Mouse (Mus musculus): ENCODE measurements around the gene Sh3rf3. TPM values are rescaled to one million over a fixed set of nuclear protein-coding genes. Genes with fewer than 3 reads are reported as not detected.

Gene Sh3rf3
- polyA plus RNA-seq, 1 experiment from 2014 or later = 0.65 TPM

- no peak overlapping the region for H3K27ac ChIP-seq
- DNase-seq (ENCODE audit: low spot score) = peak; percentile 33
- H3K4me3 ChIP-seq = no peak overlapping the region
- peaks cover 17% of the 10 kb centered on the region for H3K4me1 ChIP-seq
- H3K36me3 ChIP-seq = no peaks in the 10 kb centered on the region
- H3K9me3 ChIP-seq = no peaks in the 10 kb centered on the region
- 85% methylated on average over 9 of the region's 9 CpGs for WGBS
- H3K27me3 ChIP-seq (ENCODE audit: insufficient read depth, poor library complexity, severe bottlenecking) = peaks cover 73% of the 10 kb centered on the region
Measured at GRCm38 (mm10) chr10:58936441-58936860, 123.3 kb downstream of the Sh3rf3 start.

GRCm38 (mm10) chr10:58937521-58937920, 124.4 kb downstream of the Sh3rf3 start:
- Histone ChIP-seq H3K4me3 (no peak overlapping the region), H3K4me1 (0 out of 2 replicates have a peak, but pooled peaks cover 8% of the 10 kb centered on the region), H3K27me3 (ENCODE audit: insufficient read depth, poor library complexity, severe bottlenecking) (peaks cover 75% of the 10 kb centered on the region), H3K9me3 (no peaks in the 10 kb centered on the region), H3K27ac (no peak overlapping the region), H3K36me3 (no peaks in the 10 kb centered on the region)
- DNase-seq (ENCODE audit: low spot score) = peak; percentile 39
- 80% methylated on average over 3 of the region's 3 CpGs for WGBS

GRCm38 (mm10) chr10:58942819-58943218, 129.7 kb downstream of the Sh3rf3 start:
- H3K4me3 ChIP-seq = no peak overlapping the region
- no peak overlapping the region for H3K27ac ChIP-seq
- no peaks in the 10 kb centered on the region for H3K9me3 ChIP-seq
- peaks cover 52% of the 10 kb centered on the region for H3K27me3 ChIP-seq (ENCODE audit: insufficient read depth, poor library complexity, severe bottlenecking)
- WGBS = 82% methylated on average over 3 of the region's 3 CpGs
- DNase-seq (ENCODE audit: low spot score) = no peak
- no peaks in the 10 kb centered on the region for H3K4me1 ChIP-seq
- H3K36me3 ChIP-seq = no peaks in the 10 kb centered on the region

GRCm38 (mm10) chr10:58943661-58944400, 130.7 kb downstream of the Sh3rf3 start:
- Histone ChIP-seq H3K27me3 (ENCODE audit: insufficient read depth, poor library complexity, severe bottlenecking) (peaks cover 44% of the 10 kb centered on the region), H3K27ac (no peak overlapping the region), H3K36me3 (no peaks in the 10 kb centered on the region), H3K4me1 (no peaks in the 10 kb centered on the region), H3K9me3 (no peaks in the 10 kb centered on the region), H3K4me3 (no peak overlapping the region)
- DNase-seq (ENCODE audit: low spot score) = no peak
- WGBS = 74% methylated on average over 9 of the region's 9 CpGs

- no peak for DNase-seq (ENCODE audit: low spot score)
- no peaks in the 10 kb centered on the region for H3K36me3 ChIP-seq
- peaks cover 33% of the 10 kb centered on the region for H3K27me3 ChIP-seq (ENCODE audit: insufficient read depth, poor library complexity, severe bottlenecking)
- no peak overlapping the region for H3K27ac ChIP-seq
- H3K4me3 ChIP-seq = no peak overlapping the region
- WGBS = 76% methylated on average over 6 of the region's 6 CpGs
- no peaks in the 10 kb centered on the region for H3K9me3 ChIP-seq
- no peaks in the 10 kb centered on the region for H3K4me1 ChIP-seq
Measured at GRCm38 (mm10) chr10:58944930-58945329, 131.8 kb downstream of the Sh3rf3 start.

GRCm38 (mm10) chr10:58949770-58950638, 136.8 kb downstream of the Sh3rf3 start:
- DNase-seq (ENCODE audit: low spot score) = peak; percentile 68
- Histone ChIP-seq H3K27ac (no peak overlapping the region), H3K36me3 (no peaks in the 10 kb centered on the region), H3K4me3 (no peak overlapping the region), H3K9me3 (no peaks in the 10 kb centered on the region), H3K4me1 (no peaks in the 10 kb centered on the region), H3K27me3 (ENCODE audit: insufficient read depth, poor library complexity, severe bottlenecking) (0 out of 2 replicates have a peak, but pooled peaks cover 3% of the 10 kb centered on the region)
- WGBS = 66% methylated on average over 11 of the region's 11 CpGs

- no peak for DNase-seq (ENCODE audit: low spot score)
- 70% methylated on average over 4 of the region's 4 CpGs for WGBS
- H3K4me3 ChIP-seq = no peak overlapping the region
- H3K4me1 ChIP-seq = no peaks in the 10 kb centered on the region
- no peaks in the 10 kb centered on the region for H3K9me3 ChIP-seq
- no peak overlapping the region for H3K27ac ChIP-seq
- no peaks in the 10 kb centered on the region for H3K27me3 ChIP-seq (ENCODE audit: insufficient read depth, poor library complexity, severe bottlenecking)
- no peaks in the 10 kb centered on the region for H3K36me3 ChIP-seq
Measured at GRCm38 (mm10) chr10:58960193-58960592, 147.0 kb downstream of the Sh3rf3 start.

- WGBS = 80% methylated on average over 4 of the region's 4 CpGs
- H3K9me3 ChIP-seq = no peaks in the 10 kb centered on the region
- no peak overlapping the region for H3K4me3 ChIP-seq
- no peak overlapping the region for H3K27ac ChIP-seq
- no peaks in the 10 kb centered on the region for H3K36me3 ChIP-seq
- H3K27me3 ChIP-seq (ENCODE audit: insufficient read depth, poor library complexity, severe bottlenecking) = no peaks in the 10 kb centered on the region
- DNase-seq (ENCODE audit: low spot score) = peak; percentile 6
- no peaks in the 10 kb centered on the region for H3K4me1 ChIP-seq
Measured at GRCm38 (mm10) chr10:58968236-58968635, 155.1 kb downstream of the Sh3rf3 start.

- 79% methylated on average over 5 of the region's 5 CpGs for WGBS
- Histone ChIP-seq H3K4me1 (no peaks in the 10 kb centered on the region), H3K4me3 (no peak overlapping the region), H3K9me3 (peaks cover 4% of the 10 kb centered on the region; the same call in 1 of the 2 replicates), H3K27me3 (ENCODE audit: insufficient read depth, poor library complexity, severe bottlenecking) (no peaks in the 10 kb centered on the region), H3K27ac (no peak overlapping the region), H3K36me3 (no peaks in the 10 kb centered on the region)
- DNase-seq (ENCODE audit: low spot score) = no peak
Measured at GRCm38 (mm10) chr10:58969351-58969750, 156.2 kb downstream of the Sh3rf3 start.

- DNase-seq (ENCODE audit: low spot score) = peak; percentile 55
- Histone ChIP-seq H3K4me1 (no peaks in the 10 kb centered on the region), H3K27ac (no peak overlapping the region), H3K4me3 (no peak overlapping the region), H3K36me3 (no peaks in the 10 kb centered on the region), H3K9me3 (peaks cover 4% of the 10 kb centered on the region; the same call in 1 of the 2 replicates), H3K27me3 (ENCODE audit: insufficient read depth, poor library complexity, severe bottlenecking) (no peaks in the 10 kb centered on the region)
- WGBS = 55% methylated on average over 1 of the region's 1 CpGs
Measured at GRCm38 (mm10) chr10:58972115-58972514, 159.0 kb downstream of the Sh3rf3 start.

GRCm38 (mm10) chr10:58974138-58974537, 161.0 kb downstream of the Sh3rf3 start:
- 51% methylated on average over 5 of the region's 5 CpGs for WGBS
- no peaks in the 10 kb centered on the region for H3K36me3 ChIP-seq
- no peaks in the 10 kb centered on the region for H3K27me3 ChIP-seq (ENCODE audit: insufficient read depth, poor library complexity, severe bottlenecking)
- no peak for DNase-seq (ENCODE audit: low spot score)
- no peak overlapping the region for H3K27ac ChIP-seq
- H3K4me3 ChIP-seq = no peak overlapping the region
- H3K4me1 ChIP-seq = no peaks in the 10 kb centered on the region
- H3K9me3 ChIP-seq = peaks cover 4% of the 10 kb centered on the region; the same call in 1 of the 2 replicates

- Histone ChIP-seq H3K36me3 (no peaks in the 10 kb centered on the region), H3K4me3 (no peak overlapping the region), H3K9me3 (no peaks in the 10 kb centered on the region), H3K27me3 (ENCODE audit: insufficient read depth, poor library complexity, severe bottlenecking) (no peaks in the 10 kb centered on the region), H3K4me1 (no peaks in the 10 kb centered on the region), H3K27ac (no peak overlapping the region)
- no peak for DNase-seq (ENCODE audit: low spot score)
- 63% methylated on average over 7 of the region's 7 CpGs for WGBS
Measured at GRCm38 (mm10) chr10:58979320-58979959, 166.3 kb downstream of the Sh3rf3 start.

Measured in heart, embryonic 10.5 days (tissue).